Mouse (Mus musculus) stomach, postnatal 0 days (tissue): Measurements from ENCODE around the gene Tnk1.

ENCODE experiments used
- CTCF ChIP-seq: IDR thresholded peaks from 2 replicates; pipeline ENCODE4 v1.5.1; 2016; ENCODE audit warnings: antibody characterized with exemption, low read depth, mild to moderate bottlenecking, moderate library complexity
- EP300 ChIP-seq: optimal IDR thresholded peaks from 2 replicates; pipeline ENCODE3; 2016; ENCODE audit warnings: antibody characterized with exemption

GRCm38 (mm10) chr11:69850754-69851153, 7.8 kb downstream of the Tnk1 start:
- no peak for TF ChIP-seq CTCF
- no peak for TF ChIP-seq EP300
